Mouse (Mus musculus) kidney, embryonic 14.5 days (tissue): ENCODE measurements around the gene Naa80. TPM values are rescaled to one million over a fixed set of nuclear protein-coding genes. Genes with fewer than 3 reads are reported as not detected.
A peak's percentile ranks its signal among the peaks of the same experiment; 100 is the strongest.

Experiments used
- ATAC-seq: fragments of 200-750 bp; cut with Nextera tagmentation; 2 replicates; pipeline ENCODE4 v1.8.0; 2017; ENCODE audit warnings: moderate number of reproducible peaks, mild to moderate bottlenecking, moderate TSS enrichment, moderate library complexity; ENCODE audit not compliant: low FRiP score, low TSS enrichment
- H3K27ac ChIP-seq: fragments of 300-500 bp; sonication (generic); 2 replicates; pipeline ENCODE4 v1.5.1; 2014; ENCODE audit warnings: low read depth, mild to moderate bottlenecking, low read length, moderate library complexity, mixed read lengths
- H3K27me3 ChIP-seq: fragments of 300-500 bp; sonication (generic); 2 replicates; pipeline ENCODE4 v1.6.1; 2014; ENCODE audit warnings: mild to moderate bottlenecking, low read length; ENCODE audit not compliant: control insufficient read depth, insufficient read depth
- H3K36me3 ChIP-seq: fragments of 300-500 bp; sonication (generic); 2 replicates; pipeline ENCODE4 v1.6.1; 2014; ENCODE audit warnings: low read length, mixed read lengths; ENCODE audit not compliant: control insufficient read depth, insufficient read depth
- H3K4me1 ChIP-seq: fragments of 300-500 bp; sonication (generic); 2 replicates; pipeline ENCODE4 v1.6.1; 2014; ENCODE audit warnings: low read length, mixed read lengths; ENCODE audit not compliant: control insufficient read depth, insufficient read depth
- H3K4me2 ChIP-seq: fragments of 300-500 bp; sonication (generic); replicated peaks from 2 replicates; pipeline ENCODE4 v1.6.1; 2014; ENCODE audit warnings: low read depth, mild to moderate bottlenecking, low read length
- H3K4me3 ChIP-seq: fragments of 300-500 bp; sonication (generic); 2 replicates; pipeline ENCODE4 v1.5.1; 2014; ENCODE audit warnings: mild to moderate bottlenecking, low read length
- H3K9ac ChIP-seq: fragments of 300-500 bp; sonication (generic); 2 replicates; pipeline ENCODE4 v1.6.1; 2014; ENCODE audit warnings: low read depth, mild to moderate bottlenecking, low read length, moderate library complexity
- H3K9me3 ChIP-seq: fragments of 300-500 bp; sonication (generic); 2 replicates; pipeline ENCODE4 v1.6.1; 2016; ENCODE audit warnings: low read length; ENCODE audit not compliant: control insufficient read depth
- WGBS: fragments of 180-500 bp; shearing (Covaris S2); extraction: QIAGEN DNeasy Blood & Tissue Kit; methylation state at CpG from one replicate; pipeline ENCODE4 v1.1.7; 2014; 5-methylcytosine and 5-hydroxymethylcytosine counted together
- polyA plus RNA-seq: library from polyadenylated mRNA; unstranded; fragments of >200 nt; fragmentation: Nextera tagmentation; extraction: Ambion mirVana; gene quantifications from 2 replicates; pipeline ENCODE4 v1.2.1, GENCODE M21; 2014

Naa80 gene
- 16.0 and 18.4 TPM in 2 replicates for polyA plus RNA-seq

- H3K27ac ChIP-seq: no peak within 1 kb of the TSS
- H3K4me3 ChIP-seq: no peak within 1 kb of the TSS
- H3K4me1 ChIP-seq: peaks cover 34% of the 10 kb centered on the region
- 86% methylated on average over 3 of the region's 3 CpGs for WGBS
- no peaks in the 10 kb centered on the region for H3K27me3 ChIP-seq
- H3K4me2 ChIP-seq: peak within 1 kb of the TSS; percentile 58; the same call in 1 of the 2 replicates
- no peaks in the 10 kb centered on the region for H3K9me3 ChIP-seq
- H3K36me3 ChIP-seq: peaks cover 12% of the 10 kb centered on the region; the same call in 1 of the 2 replicates
- no peak for ATAC-seq
- H3K9ac ChIP-seq: 0 out of 2 replicates have a peak within 1 kb of the TSS, but pooled peaks have one; percentile 53
Observed at GRCm38 (mm10) chr9:107578587-107578986, at the start of gene Naa80. Naa80 (plus strand) TSS chr9:107578887.

- peaks cover 22% of the 10 kb centered on the region for H3K36me3 ChIP-seq
- H3K9me3 ChIP-seq: no peaks in the 10 kb centered on the region
- peak within 1 kb of the TSS; percentile 71 for H3K4me2 ChIP-seq
- H3K27me3 ChIP-seq: no peaks in the 10 kb centered on the region
- peak; percentile 98 for ATAC-seq
- peak within 1 kb of the TSS; percentile 90 for H3K9ac ChIP-seq
- WGBS: under 1% methylated on average over 48 of the region's 48 CpGs
- peak within 1 kb of the TSS; percentile 77 for H3K27ac ChIP-seq
- peak within 1 kb of the TSS; percentile 94 for H3K4me3 ChIP-seq
- peaks cover 20% of the 10 kb centered on the region for H3K4me1 ChIP-seq
Observed at GRCm38 (mm10) chr9:107533791-107534407, 44.8 kb upstream of the Naa80 start, which contains the start of gene Tmem115. Tmem115 (plus strand) TSS chr9:107533945.

- peak overlapping the region; percentile 90 for H3K9ac ChIP-seq
- peak overlapping the region; percentile 94 for H3K4me3 ChIP-seq
- H3K36me3 ChIP-seq: peaks cover 29% of the 10 kb centered on the region
- peak; percentile 13 for ATAC-seq
- H3K4me1 ChIP-seq: peaks cover 20% of the 10 kb centered on the region
- WGBS: under 1% methylated on average over 40 of the region's 40 CpGs
- no peaks in the 10 kb centered on the region for H3K9me3 ChIP-seq
- peak overlapping the region; percentile 71 for H3K4me2 ChIP-seq
- H3K27ac ChIP-seq: peak overlapping the region; percentile 77
- H3K27me3 ChIP-seq: no peaks in the 10 kb centered on the region
Observed at GRCm38 (mm10) chr9:107534408-107535202, 44.1 kb upstream of the Naa80 start.

GRCm38 (mm10) chr9:107538231-107538630 is 40.5 kb upstream of the Naa80 start:
- WGBS: 97% methylated on average over 7 of the region's 7 CpGs
- Histone ChIP-seq H3K9ac (no peak overlapping the region), H3K4me1 (peaks cover 29% of the 10 kb centered on the region), H3K36me3 (peaks cover 33% of the 10 kb centered on the region), H3K27ac (no peak overlapping the region), H3K4me3 (no peak overlapping the region), H3K9me3 (no peaks in the 10 kb centered on the region), H3K27me3 (no peaks in the 10 kb centered on the region), H3K4me2 (no peak overlapping the region)
- no peak for ATAC-seq

- Histone ChIP-seq H3K4me1 (peaks cover 30% of the 10 kb centered on the region), H3K9me3 (no peaks in the 10 kb centered on the region), H3K36me3 (peaks cover 33% of the 10 kb centered on the region), H3K4me2 (no peak overlapping the region), H3K27me3 (no peaks in the 10 kb centered on the region), H3K27ac (no peak overlapping the region), H3K9ac (no peak overlapping the region), H3K4me3 (no peak overlapping the region)
- 94% methylated on average over 3 of the region's 3 CpGs for WGBS
- no peak for ATAC-seq
Observed at GRCm38 (mm10) chr9:107538711-107539110, 40.0 kb upstream of the Naa80 start.

- Histone ChIP-seq H3K4me3 (no peak overlapping the region), H3K36me3 (peaks cover 43% of the 10 kb centered on the region), H3K4me1 (peaks cover 30% of the 10 kb centered on the region), H3K9ac (no peak overlapping the region), H3K4me2 (no peak overlapping the region), H3K27me3 (no peaks in the 10 kb centered on the region), H3K27ac (no peak overlapping the region), H3K9me3 (no peaks in the 10 kb centered on the region)
- WGBS: 94% methylated on average over 8 of the region's 8 CpGs
- no peak for ATAC-seq
Observed at GRCm38 (mm10) chr9:107539940-107540339, 38.7 kb upstream of the Naa80 start.

- WGBS: 58% methylated on average over 4 of the region's 4 CpGs
- peaks cover 48% of the 10 kb centered on the region for H3K36me3 ChIP-seq
- peaks cover 28% of the 10 kb centered on the region for H3K4me1 ChIP-seq
- no peak overlapping the region for H3K27ac ChIP-seq
- H3K4me2 ChIP-seq: peak overlapping the region; percentile 77; the same call in 1 of the 2 replicates
- ATAC-seq: no peak
- H3K9ac ChIP-seq: no peak overlapping the region
- no peak overlapping the region; the same call in 1 of the 2 replicates for H3K4me3 ChIP-seq
- H3K27me3 ChIP-seq: no peaks in the 10 kb centered on the region
- no peaks in the 10 kb centered on the region for H3K9me3 ChIP-seq
Observed at GRCm38 (mm10) chr9:107540420-107540819, 38.3 kb upstream of the Naa80 start.

- Histone ChIP-seq H3K27ac (no peak overlapping the region), H3K36me3 (peaks cover 48% of the 10 kb centered on the region), H3K4me3 (peak overlapping the region; percentile 45), H3K9me3 (no peaks in the 10 kb centered on the region), H3K9ac (0 out of 2 replicates have a peak overlapping the region, but pooled peaks have one; percentile 0), H3K27me3 (no peaks in the 10 kb centered on the region), H3K4me2 (peak overlapping the region; percentile 77), H3K4me1 (peaks cover 22% of the 10 kb centered on the region)
- 22% methylated on average over 10 of the region's 10 CpGs for WGBS
- ATAC-seq: 0 out of 2 replicates have a peak, but pooled peaks have one; percentile 0
Observed at GRCm38 (mm10) chr9:107541005-107541404, 37.7 kb upstream of the Naa80 start.
